ENCODE assay signal across 26 mouse cellular contexts in the genomic region with DNA sequence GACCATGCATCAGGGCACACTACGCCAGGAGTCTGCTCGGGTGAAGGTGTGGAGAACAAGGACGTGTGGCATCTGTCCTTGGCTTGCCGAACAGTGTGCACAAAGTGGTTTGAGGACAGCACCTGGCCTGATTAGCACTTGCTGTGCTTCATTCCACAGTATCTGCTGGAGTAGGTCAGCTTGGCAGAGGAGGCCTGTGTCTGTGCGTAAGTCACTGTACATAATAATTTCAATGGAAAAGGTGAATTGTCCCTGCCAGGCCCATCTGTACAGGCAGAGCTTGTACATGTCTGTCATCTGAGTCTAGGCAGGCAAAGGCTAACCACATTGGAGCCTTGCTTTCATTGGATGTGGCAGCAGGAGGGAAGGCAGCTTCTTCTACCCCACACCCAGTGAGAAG.
DNase-seq lines count a peak whose midpoint lies in the region; ATAC-seq and TF ChIP-seq lines count a peak whose summit lies in the region.
"Had no signal": no experiment of that assay in that cellular context is flagged by ENCODE, and none has a peak within 500 bp of the region (broad histone marks: within the 10 kb centered on the region; RNA-seq: fewer than 3 reads in every experiment).

No protein-coding gene starts in this region.

- no peaks in the 10 kb centered on the region for H3K36me3 ChIP-seq in hindbrain, embryonic 16.5 days (ENCODE audit: control insufficient read depth, insufficient read depth, low read length)
- H3K36me3 ChIP-seq in hindbrain, embryonic 14.5 days (replicated peaks; ENCODE audit: control insufficient read depth, insufficient read depth), result no peaks in the 10 kb centered on the region
- H3K36me3 ChIP-seq: embryonic facial prominence, embryonic 13.5 days; forebrain, embryonic 10.5 days; forebrain, embryonic 15.5 days; G1E; heart, embryonic 13.5 days; limb, embryonic 13.5 days; lung, embryonic 15.5 days; midbrain, embryonic 12.5 days had no signal

- no peak overlapping the region for H3K9ac ChIP-seq in hindbrain, embryonic 16.5 days (ENCODE audit: low read depth, low read length)
- no peak overlapping the region for H3K9ac ChIP-seq in hindbrain, embryonic 14.5 days
- H3K9ac ChIP-seq: embryonic facial prominence, embryonic 13.5 days; forebrain, embryonic 15.5 days; heart, embryonic 13.5 days; limb, embryonic 13.5 days; lung, embryonic 15.5 days; midbrain, embryonic 12.5 days had no signal

- no peak for TF ChIP-seq POLR2A in brain, embryonic 14.5 days (IDR thresholded peaks at IDR 0.05; ENCODE audit: borderline replicate concordance, extremely low read depth, insufficient read depth, insufficient read length, poor library complexity, severe bottlenecking)
- no peak for TF ChIP-seq POLR2A in cerebellum, adult 2 months (IDR thresholded peaks at IDR 0.05; ENCODE audit: borderline replicate concordance, insufficient read depth, low read length)

- H3K27ac ChIP-seq in hindbrain, embryonic 16.5 days (ENCODE audit: low read depth, low read length), result no peak overlapping the region
- no peak overlapping the region for H3K27ac ChIP-seq in hindbrain, embryonic 14.5 days
- no peak overlapping the region for H3K27ac ChIP-seq in cerebellum, adult 2 months (ENCODE audit: insufficient read depth, low read length)
- H3K27ac ChIP-seq: embryonic facial prominence, embryonic 13.5 days; forebrain, embryonic 10.5 days; forebrain, embryonic 15.5 days; heart, embryonic 13.5 days; limb, embryonic 13.5 days; lung, embryonic 15.5 days; midbrain, embryonic 12.5 days had no signal

- no peak overlapping the region for H3K4me3 ChIP-seq in hindbrain, embryonic 16.5 days (ENCODE audit: low read length)
- H3K4me3 ChIP-seq in hindbrain, embryonic 14.5 days (replicated peaks; ENCODE audit: low read length), result no peak overlapping the region
- H3K4me3 ChIP-seq in cerebellum, adult 2 months (replicated peaks; ENCODE audit: insufficient read depth, low read depth, low read length), result no peak overlapping the region
- H3K4me3 ChIP-seq: embryonic facial prominence, embryonic 13.5 days; forebrain, embryonic 10.5 days; forebrain, embryonic 15.5 days; heart, embryonic 13.5 days; limb, embryonic 13.5 days; lung, embryonic 15.5 days; midbrain, embryonic 12.5 days had no signal

- no peaks in the 10 kb centered on the region for H3K4me1 ChIP-seq in hindbrain, embryonic 16.5 days (ENCODE audit: control insufficient read depth, insufficient read depth, low read depth, low read length)
- no peaks in the 10 kb centered on the region for H3K4me1 ChIP-seq in hindbrain, embryonic 14.5 days (replicated peaks; ENCODE audit: control insufficient read depth, insufficient read depth, low read length)
- peaks cover 12% of the 10 kb centered on the region for H3K4me1 ChIP-seq in cerebellum, adult 2 months (ENCODE audit: control insufficient read depth, insufficient read depth, low read length)
- H3K4me1 ChIP-seq: embryonic facial prominence, embryonic 13.5 days; forebrain, embryonic 10.5 days; forebrain, embryonic 15.5 days; heart, embryonic 13.5 days; limb, embryonic 13.5 days; lung, embryonic 15.5 days; midbrain, embryonic 12.5 days had no signal

- H3K27me3 ChIP-seq in hindbrain, embryonic 16.5 days (replicated peaks; ENCODE audit: control insufficient read depth, insufficient read depth, low read length), result no peaks in the 10 kb centered on the region
- H3K27me3 ChIP-seq in hindbrain, embryonic 14.5 days (ENCODE audit: control insufficient read depth, insufficient read depth, low read length), result no peaks in the 10 kb centered on the region
- no peaks in the 10 kb centered on the region for H3K27me3 ChIP-seq in cerebellum, adult 2 months (ENCODE audit: control insufficient read depth, insufficient read depth, low read length)
- H3K27me3 ChIP-seq: embryonic facial prominence, embryonic 13.5 days; forebrain, embryonic 15.5 days; heart, embryonic 13.5 days; limb, embryonic 13.5 days; lung, embryonic 15.5 days; midbrain, embryonic 12.5 days had no signal

- no peak for DNase-seq in hindbrain, embryonic 14.5 days (ENCODE audit: low spot score)
- DNase-seq in brain, embryonic 14.5 days (ENCODE audit: low read depth), result peak; percentile 7
- DNase-seq in cerebellum, adult 2 months, result peak; percentile 28 to 47
- peak; percentile 27 to 45 for DNase-seq in cerebellum, postnatal 14 days
- DNase-seq in right cerebral cortex, adult 18-20 months, result no peak
- DNase-seq in yolk sac, embryonic 10.5 days (ENCODE audit: low spot score), result no peak
- no peak for DNase-seq in kidney, adult 18-20 months
- DNase-seq: adrenal gland, adult 8-10 months; heart, postnatal 10 days; kidney, adult 9 months; kidney, postnatal 10 days; layer of hippocampus, adult 9-11 months; retina, postnatal 1 day; spleen, adult 18-20 months; thymus, postnatal 36 days had no signal

- ATAC-seq in hindbrain, embryonic 16.5 days, result peak; percentile 42; the same call in 1 of the 2 replicates
- no peak for ATAC-seq in hindbrain, embryonic 14.5 days (ENCODE audit: low FRiP score)
- ATAC-seq: forebrain, embryonic 15.5 days; intestine, embryonic 16.5 days had no signal

- WGBS in hindbrain, embryonic 16.5 days, result 84% methylated on average over 5 of the region's 5 CpGs
- WGBS in hindbrain, embryonic 14.5 days, result 97% methylated on average over 5 of the region's 5 CpGs
- WGBS in cerebellum, adult 2 months, result 32% methylated on average over 5 of the region's 5 CpGs

- H3K4me2 ChIP-seq in hindbrain, embryonic 16.5 days (ENCODE audit: low read length), result no peak overlapping the region
- H3K4me2 ChIP-seq in hindbrain, embryonic 14.5 days (replicated peaks), result no peak overlapping the region
- H3K4me2 ChIP-seq: embryonic facial prominence, embryonic 13.5 days; forebrain, embryonic 15.5 days; heart, embryonic 13.5 days; limb, embryonic 13.5 days; liver, embryonic 11.5 days; lung, embryonic 15.5 days; midbrain, embryonic 12.5 days had no signal

- H3K9me3 ChIP-seq in hindbrain, embryonic 16.5 days (ENCODE audit: control insufficient read depth, low read length), result no peaks in the 10 kb centered on the region
- 0 out of 2 replicates have a peak, but pooled peaks cover 7% of the 10 kb centered on the region for H3K9me3 ChIP-seq in hindbrain, embryonic 14.5 days (ENCODE audit: control insufficient read depth, low read length)
- H3K9me3 ChIP-seq: embryonic facial prominence, embryonic 13.5 days; forebrain, embryonic 10.5 days; forebrain, embryonic 15.5 days; G1E; limb, embryonic 13.5 days; lung, embryonic 15.5 days; midbrain, embryonic 12.5 days had no signal

- no peak for TF ChIP-seq CTCF in brain, embryonic 14.5 days (IDR thresholded peaks at IDR 0.05; ENCODE audit: borderline replicate concordance, extremely low read depth, insufficient read depth, insufficient read length)
- no peak for TF ChIP-seq CTCF in cerebellum, adult 2 months (IDR thresholded peaks at IDR 0.05; ENCODE audit: borderline replicate concordance, insufficient read depth, low read depth, low read length)

Comparison
In these comparisons a context has a peak if more than half of its experiments do, and no peak if none do; other contexts are left out.
1. DNase-seq: peak in brain, embryonic 14.5 days (single experiment), cerebellum, adult 2 months (2 of 2) and cerebellum, postnatal 14 days (2 of 2); none in hindbrain, embryonic 14.5 days (single experiment), right cerebral cortex, adult 18-20 months (single experiment), yolk sac, embryonic 10.5 days (single experiment) and kidney, adult 18-20 months (single experiment).